Mouse (Mus musculus): Measurements from ENCODE around the gene Spock1. TPM values are rescaled to one million over a fixed set of nuclear protein-coding genes. Genes with fewer than 3 reads are reported as not detected.

Gene Spock1
- polyA plus RNA-seq, 1 experiment from 2014 or later, result 0.93 TPM

- H3K9me3 ChIP-seq (replicated peaks), result no peaks in the 10 kb centered on the region
- H3K36me3 ChIP-seq, result no peaks in the 10 kb centered on the region
- H3K4me3 ChIP-seq, result no peak overlapping the region
- H3K4me1 ChIP-seq, result peaks cover 3% of the 10 kb centered on the region; the same call in 1 of the 2 replicates
- no peak overlapping the region for H3K27ac ChIP-seq
- no peaks in the 10 kb centered on the region for H3K27me3 ChIP-seq (ENCODE audit: low read depth, poor library complexity, severe bottlenecking)
- 93% methylated on average over 4 of the region's 4 CpGs for WGBS
- no peak for DNase-seq (ENCODE audit: low spot score)
Observed at GRCm38 (mm10) chr13:57407666-57408065, 500.5 kb downstream of the Spock1 start.

GRCm38 (mm10) chr13:57402386-57402785 lies 505.7 kb downstream of the Spock1 start:
- H3K36me3 ChIP-seq, result no peaks in the 10 kb centered on the region
- WGBS, result 88% methylated on average over 7 of the region's 7 CpGs
- H3K27me3 ChIP-seq (ENCODE audit: low read depth, poor library complexity, severe bottlenecking), result no peaks in the 10 kb centered on the region
- H3K9me3 ChIP-seq (replicated peaks), result no peaks in the 10 kb centered on the region
- H3K4me3 ChIP-seq, result no peak overlapping the region
- DNase-seq (ENCODE audit: low spot score), result no peak
- H3K4me1 ChIP-seq, result peaks cover 3% of the 10 kb centered on the region; the same call in 1 of the 2 replicates
- no peak overlapping the region for H3K27ac ChIP-seq

GRCm38 (mm10) chr13:57372141-57372700 lies 535.9 kb downstream of the Spock1 start:
- no peak for DNase-seq (ENCODE audit: low spot score)
- no peak overlapping the region for H3K27ac ChIP-seq
- 0 out of 2 replicates have a peak, but pooled peaks cover 2% of the 10 kb centered on the region for H3K4me1 ChIP-seq
- H3K4me3 ChIP-seq, result no peak overlapping the region
- no peaks in the 10 kb centered on the region for H3K9me3 ChIP-seq (replicated peaks)
- H3K27me3 ChIP-seq (ENCODE audit: low read depth, poor library complexity, severe bottlenecking), result no peaks in the 10 kb centered on the region
- no peaks in the 10 kb centered on the region for H3K36me3 ChIP-seq
- 94% methylated on average over 14 of the region's 14 CpGs for WGBS

Other genes starting within 250 kb of the Spock1 start
- gene Klhl3, start 205.3 kb upstream of the Spock1 start, polyA plus RNA-seq (2016; fragmentation: Nextera tagmentation; extraction: Ambion mirVana), result 2.1 and 3.2 TPM in 2 replicates
- gene Hnrnpa0, start 220.2 kb upstream of the Spock1 start, polyA plus RNA-seq (2016; fragmentation: Nextera tagmentation; extraction: Ambion mirVana), result 33.3 and 35.3 TPM in 2 replicates
- 36.1 and 37.7 TPM in 2 replicates for gene Idnk, start 249.3 kb upstream of the Spock1 start, polyA plus RNA-seq (2016; fragmentation: Nextera tagmentation; extraction: Ambion mirVana)